Mouse (Mus musculus): ENCODE data around the gene Prune1. TPM values are rescaled to one million over a fixed set of nuclear protein-coding genes. Genes with fewer than 3 reads are reported as not detected.
A peak's percentile ranks its signal among the peaks of the same experiment; 100 is the strongest.

The Prune1 gene
- polyA plus RNA-seq, 1 experiment from 2014 or later = 23.1 TPM

- ATAC-seq (ENCODE audit: insufficient number of reproducible peaks, insufficient read depth, low FRiP score, low read depth) = no peak
- H3K9ac ChIP-seq (replicated peaks; ENCODE audit: low read depth, low read length) = no peak overlapping the region
- no peak overlapping the region for H3K27ac ChIP-seq (ENCODE audit: low read length)
- WGBS = 83% methylated on average over 1 of the region's 1 CpGs
- H3K36me3 ChIP-seq (ENCODE audit: control insufficient read depth, insufficient read depth, low read length) = no peaks in the 10 kb centered on the region
- no peak overlapping the region for H3K4me3 ChIP-seq (ENCODE audit: low read depth, low read length)
- no peaks in the 10 kb centered on the region for H3K27me3 ChIP-seq (ENCODE audit: control insufficient read depth, insufficient read depth, low read length)
- H3K4me2 ChIP-seq (replicated peaks; ENCODE audit: low read depth, low read length) = no peak overlapping the region
- peaks cover 6% of the 10 kb centered on the region; the same call in 1 of the 2 replicates for H3K4me1 ChIP-seq (ENCODE audit: control insufficient read depth, insufficient read depth, low read length)
- H3K9me3 ChIP-seq (ENCODE audit: control insufficient read depth, low read depth, low read length) = no peaks in the 10 kb centered on the region
Observed at GRCm38 (mm10) chr3:95277149-95277551, 4.7 kb downstream of the Prune1 start.

- WGBS = 69% methylated on average over 5 of the region's 5 CpGs
- H3K9ac ChIP-seq (replicated peaks; ENCODE audit: low read depth, low read length) = no peak overlapping the region
- no peaks in the 10 kb centered on the region for H3K36me3 ChIP-seq (ENCODE audit: control insufficient read depth, insufficient read depth, low read length)
- no peaks in the 10 kb centered on the region for H3K27me3 ChIP-seq (ENCODE audit: control insufficient read depth, insufficient read depth, low read length)
- H3K27ac ChIP-seq (ENCODE audit: low read length) = no peak overlapping the region
- peaks cover 6% of the 10 kb centered on the region; the same call in 1 of the 2 replicates for H3K4me1 ChIP-seq (ENCODE audit: control insufficient read depth, insufficient read depth, low read length)
- ATAC-seq (ENCODE audit: insufficient number of reproducible peaks, insufficient read depth, low FRiP score, low read depth) = no peak
- no peak overlapping the region for H3K4me2 ChIP-seq (replicated peaks; ENCODE audit: low read depth, low read length)
- H3K9me3 ChIP-seq (ENCODE audit: control insufficient read depth, low read depth, low read length) = no peaks in the 10 kb centered on the region
- H3K4me3 ChIP-seq (ENCODE audit: low read depth, low read length) = no peak overlapping the region
Observed at GRCm38 (mm10) chr3:95276428-95276934, 5.4 kb downstream of the Prune1 start.

DNA sequence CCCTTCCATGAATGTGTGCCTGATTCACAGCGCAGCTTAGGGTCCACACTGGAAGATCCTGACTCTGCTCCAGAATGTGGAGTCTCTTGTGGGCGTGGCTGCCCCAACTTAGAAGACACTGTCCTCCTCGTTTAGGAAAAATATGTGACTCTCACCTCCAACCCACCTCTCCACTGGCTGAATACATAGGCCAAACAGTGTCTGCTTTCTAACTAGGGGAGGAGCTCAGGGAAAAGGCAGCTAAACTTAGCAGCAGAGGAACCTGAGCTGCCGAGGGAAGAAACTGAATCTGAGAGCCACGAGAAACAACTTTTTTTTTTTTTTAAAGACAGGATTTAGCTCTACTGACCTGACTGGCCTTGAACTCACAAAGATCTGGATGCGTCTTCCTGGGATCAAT, 6.7 kb downstream of the Prune1 start:
- WGBS = 59% methylated on average over 6 of the region's 6 CpGs

GRCm38 (mm10) chr3:95274453-95274852, 7.4 kb downstream of the Prune1 start:
- H3K36me3 ChIP-seq (ENCODE audit: control insufficient read depth, insufficient read depth, low read length) = no peaks in the 10 kb centered on the region
- 94% methylated on average over 4 of the region's 4 CpGs for WGBS
- no peaks in the 10 kb centered on the region for H3K9me3 ChIP-seq (ENCODE audit: control insufficient read depth, low read depth, low read length)
- no peaks in the 10 kb centered on the region for H3K27me3 ChIP-seq (ENCODE audit: control insufficient read depth, insufficient read depth, low read length)
- 0 out of 2 replicates have a peak, but pooled peaks cover 5% of the 10 kb centered on the region for H3K4me1 ChIP-seq (ENCODE audit: control insufficient read depth, insufficient read depth, low read length)
- no peak for ATAC-seq (ENCODE audit: insufficient number of reproducible peaks, insufficient read depth, low FRiP score, low read depth)
- H3K4me2 ChIP-seq (replicated peaks; ENCODE audit: low read depth, low read length) = no peak overlapping the region
- H3K9ac ChIP-seq (replicated peaks; ENCODE audit: low read depth, low read length) = no peak overlapping the region
- no peak overlapping the region for H3K27ac ChIP-seq (ENCODE audit: low read length)
- H3K4me3 ChIP-seq (ENCODE audit: low read depth, low read length) = no peak overlapping the region

More for the DNA sequence above, 6.7 kb downstream of the Prune1 start:
- no peaks in the 10 kb centered on the region for H3K36me3 ChIP-seq (ENCODE audit: control insufficient read depth, insufficient read depth, low read length)
- H3K27me3 ChIP-seq (ENCODE audit: control insufficient read depth, insufficient read depth, low read length) = no peaks in the 10 kb centered on the region
- H3K9ac ChIP-seq (replicated peaks; ENCODE audit: low read depth, low read length) = no peak overlapping the region
- no peak for ATAC-seq (ENCODE audit: insufficient number of reproducible peaks, insufficient read depth, low FRiP score, low read depth)
- H3K4me1 ChIP-seq (ENCODE audit: control insufficient read depth, insufficient read depth, low read length) = 0 out of 2 replicates have a peak, but pooled peaks cover 5% of the 10 kb centered on the region
- no peak overlapping the region for H3K4me2 ChIP-seq (replicated peaks; ENCODE audit: low read depth, low read length)
- no peak overlapping the region for H3K27ac ChIP-seq (ENCODE audit: low read length)
- H3K9me3 ChIP-seq (ENCODE audit: control insufficient read depth, low read depth, low read length) = no peaks in the 10 kb centered on the region
- no peak overlapping the region for H3K4me3 ChIP-seq (ENCODE audit: low read depth, low read length)

- Histone ChIP-seq H3K4me1 (ENCODE audit: control insufficient read depth, insufficient read depth, low read length) (0 out of 2 replicates have a peak, but pooled peaks cover 5% of the 10 kb centered on the region), H3K9ac (replicated peaks; ENCODE audit: low read depth, low read length) (no peak overlapping the region), H3K4me3 (ENCODE audit: low read depth, low read length) (no peak overlapping the region), H3K27me3 (ENCODE audit: control insufficient read depth, insufficient read depth, low read length) (no peaks in the 10 kb centered on the region), H3K4me2 (replicated peaks; ENCODE audit: low read depth, low read length) (no peak overlapping the region), H3K9me3 (ENCODE audit: control insufficient read depth, low read depth, low read length) (no peaks in the 10 kb centered on the region), H3K36me3 (ENCODE audit: control insufficient read depth, insufficient read depth, low read length) (no peaks in the 10 kb centered on the region; the same call in 1 of the 2 replicates), H3K27ac (ENCODE audit: low read length) (no peak overlapping the region)
- WGBS = 94% methylated on average over 5 of the region's 5 CpGs
- ATAC-seq (ENCODE audit: insufficient number of reproducible peaks, insufficient read depth, low FRiP score, low read depth) = no peak
Observed at GRCm38 (mm10) chr3:95273471-95273870, 8.4 kb downstream of the Prune1 start.

DNA sequence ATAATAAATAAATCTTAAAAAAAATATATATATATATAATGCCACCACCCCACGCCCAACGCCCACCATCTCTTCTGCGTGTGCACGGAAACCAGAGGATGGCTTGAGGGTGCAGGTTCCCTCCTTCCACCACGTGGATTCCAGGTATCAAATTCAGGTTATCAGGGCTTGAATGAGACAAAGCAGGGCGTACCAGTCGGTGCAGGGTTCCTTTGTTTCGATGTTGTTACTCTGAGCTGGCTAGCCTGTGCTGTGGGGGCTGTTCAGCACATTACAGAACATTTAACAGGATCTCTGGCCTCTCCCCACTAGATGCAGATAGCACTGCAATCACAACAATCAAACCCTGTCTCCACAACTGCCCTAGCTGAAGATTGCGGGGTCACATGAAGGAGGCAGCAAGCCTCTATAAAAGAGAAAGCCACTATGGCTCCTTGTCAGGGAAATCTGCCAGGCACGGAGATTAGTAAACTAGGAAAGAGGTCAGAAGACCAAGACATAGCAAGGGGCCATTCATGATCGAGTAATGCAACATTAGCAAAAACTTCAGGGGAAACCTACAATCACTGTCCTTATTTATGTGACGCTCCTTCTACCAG, 11.0 kb downstream of the Prune1 start:
- Histone ChIP-seq H3K36me3 (ENCODE audit: control insufficient read depth, insufficient read depth, low read length) (peaks cover 9% of the 10 kb centered on the region), H3K9me3 (ENCODE audit: control insufficient read depth, low read depth, low read length) (no peaks in the 10 kb centered on the region), H3K4me2 (replicated peaks; ENCODE audit: low read depth, low read length) (no peak overlapping the region), H3K9ac (replicated peaks; ENCODE audit: low read depth, low read length) (no peak overlapping the region), H3K4me3 (ENCODE audit: low read depth, low read length) (no peak overlapping the region), H3K4me1 (ENCODE audit: control insufficient read depth, insufficient read depth, low read length) (0 out of 2 replicates have a peak, but pooled peaks cover 2% of the 10 kb centered on the region), H3K27ac (ENCODE audit: low read length) (no peak overlapping the region), H3K27me3 (ENCODE audit: control insufficient read depth, insufficient read depth, low read length) (no peaks in the 10 kb centered on the region)
- ATAC-seq (ENCODE audit: insufficient number of reproducible peaks, insufficient read depth, low FRiP score, low read depth) = peak; percentile 62; the same call in 1 of the 2 replicates
- 76% methylated on average over 12 of the region's 12 CpGs for WGBS

DNA sequence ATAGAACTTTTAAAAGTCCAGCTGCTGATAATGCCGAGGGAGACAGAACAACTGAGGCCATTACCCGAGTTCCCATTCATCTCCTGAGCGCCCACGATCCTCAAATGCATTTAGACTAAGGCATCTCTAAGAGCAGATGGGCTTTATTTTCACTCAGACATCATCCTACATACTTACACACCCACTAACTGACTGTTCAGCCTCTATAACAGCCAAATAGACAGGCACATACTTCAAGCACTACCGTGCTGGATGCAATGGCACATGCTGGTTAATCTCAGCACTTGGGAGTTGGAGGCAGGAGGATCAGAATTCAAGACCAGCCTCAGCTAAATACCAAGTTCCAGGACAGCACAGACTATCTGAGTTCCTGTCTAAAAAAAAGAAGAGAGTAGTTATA, 12.1 kb downstream of the Prune1 start:
- Histone ChIP-seq H3K27me3 (ENCODE audit: control insufficient read depth, insufficient read depth, low read length) (no peaks in the 10 kb centered on the region), H3K4me1 (ENCODE audit: control insufficient read depth, insufficient read depth, low read length) (0 out of 2 replicates have a peak, but pooled peaks cover 2% of the 10 kb centered on the region), H3K36me3 (ENCODE audit: control insufficient read depth, insufficient read depth, low read length) (peaks cover 13% of the 10 kb centered on the region), H3K9me3 (ENCODE audit: control insufficient read depth, low read depth, low read length) (no peaks in the 10 kb centered on the region), H3K4me3 (ENCODE audit: low read depth, low read length) (no peak overlapping the region), H3K9ac (replicated peaks; ENCODE audit: low read depth, low read length) (no peak overlapping the region), H3K4me2 (replicated peaks; ENCODE audit: low read depth, low read length) (no peak overlapping the region), H3K27ac (ENCODE audit: low read length) (no peak overlapping the region)
- ATAC-seq (ENCODE audit: insufficient number of reproducible peaks, insufficient read depth, low FRiP score, low read depth) = no peak
- 84% methylated on average over 5 of the region's 5 CpGs for WGBS

DNA sequence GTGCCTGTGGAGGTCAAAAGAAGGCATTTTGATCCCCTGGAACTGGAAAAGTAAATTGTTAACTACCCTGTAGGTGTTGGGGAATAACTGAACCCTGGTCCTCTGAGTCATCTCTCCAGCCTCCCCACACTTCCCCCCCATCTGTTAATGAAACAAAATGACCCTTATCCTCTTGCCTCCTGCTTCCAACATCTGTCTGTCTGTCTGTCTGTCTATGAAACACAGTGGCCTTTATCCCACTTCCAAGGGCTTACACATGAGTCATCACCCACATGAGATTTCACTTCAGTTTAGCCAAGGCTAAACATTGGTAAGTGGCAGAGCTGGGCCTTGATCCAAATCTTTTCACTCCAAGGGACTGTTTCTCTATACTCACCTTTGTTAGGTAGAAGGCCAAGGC, 14.0 kb downstream of the Prune1 start:
- Histone ChIP-seq H3K9ac (replicated peaks; ENCODE audit: low read depth, low read length) (no peak overlapping the region), H3K27me3 (ENCODE audit: control insufficient read depth, insufficient read depth, low read length) (no peaks in the 10 kb centered on the region), H3K36me3 (ENCODE audit: control insufficient read depth, insufficient read depth, low read length) (peaks cover 24% of the 10 kb centered on the region), H3K4me3 (ENCODE audit: low read depth, low read length) (no peak overlapping the region), H3K27ac (ENCODE audit: low read length) (no peak overlapping the region), H3K4me2 (replicated peaks; ENCODE audit: low read depth, low read length) (no peak overlapping the region), H3K4me1 (ENCODE audit: control insufficient read depth, insufficient read depth, low read length) (0 out of 2 replicates have a peak, but pooled peaks cover 2% of the 10 kb centered on the region), H3K9me3 (ENCODE audit: control insufficient read depth, low read depth, low read length) (no peaks in the 10 kb centered on the region)
- ATAC-seq (ENCODE audit: insufficient number of reproducible peaks, insufficient read depth, low FRiP score, low read depth) = no peak
